Mouse (Mus musculus) adrenal gland, adult 2 months (tissue): ENCODE data around the gene Hoxd3. TPM values are rescaled to one million over a fixed set of nuclear protein-coding genes. Genes with fewer than 3 reads are reported as not detected.

Source experiments
- DNase-seq: peaks from one replicate; pipeline ENCODE4 v3.0.0; 2021
- polyA plus RNA-seq: library from polyadenylated mRNA; depleted of rRNA; stranded (reverse); fragments of >200 nt; gene quantifications from 2 replicates; pipeline ENCODE4 v1.2.3, GENCODE M21; 2012
- total RNA-seq, 2 experiments: library from RNA; stranded (reverse); gene quantifications; 2 replicates each; pipeline ENCODE4 v1.2.3; 2021

The Hoxd3 gene
- total and polyA plus RNA-seq, 3 experiments, result 0.62 to 11.1 (median 1.0) TPM

- no peak for DNase-seq
Measured at GRCm38 (mm10) chr2:74691995-74692807, 19.5 kb upstream of the Hoxd3 start.

- no peak for DNase-seq
Measured at GRCm38 (mm10) chr2:74692808-74693431, 18.8 kb upstream of the Hoxd3 start.

GRCm38 (mm10) chr2:74693432-74693827 is 18.3 kb upstream of the Hoxd3 start:
- no peak for DNase-seq

GRCm38 (mm10) chr2:74694066-74694465 is 17.7 kb upstream of the Hoxd3 start:
- DNase-seq, result no peak

- no peak for DNase-seq
Measured at GRCm38 (mm10) chr2:74695383-74695782, 16.3 kb upstream of the Hoxd3 start.

GRCm38 (mm10) chr2:74695813-74696430 is 15.8 kb upstream of the Hoxd3 start:
- DNase-seq, result no peak

GRCm38 (mm10) chr2:74696442-74697335 is 15.0 kb upstream of the Hoxd3 start:
- no peak for DNase-seq

- DNase-seq, result peak; percentile 88
Measured at GRCm38 (mm10) chr2:74697567-74698121, 14.1 kb upstream of the Hoxd3 start, which contains the start of gene Hoxd9. Gene Hoxd9 (plus strand): TSS chr2:74697727.

GRCm38 (mm10) chr2:74698201-74699052 is 13.3 kb upstream of the Hoxd3 start:
- peak; percentile 78 for DNase-seq

- DNase-seq, result peak; percentile 52
Measured at GRCm38 (mm10) chr2:74699053-74699430, 12.7 kb upstream of the Hoxd3 start.

GRCm38 (mm10) chr2:74699664-74700545 is 11.8 kb upstream of the Hoxd3 start:
- no peak for DNase-seq

- DNase-seq, result no peak
Measured at GRCm38 (mm10) chr2:74700546-74701112, 11.1 kb upstream of the Hoxd3 start.

GRCm38 (mm10) chr2:74701949-74702819 is 9.5 kb upstream of the Hoxd3 start:
- peak; percentile 72 for DNase-seq

- DNase-seq, result no peak
Measured at GRCm38 (mm10) chr2:74702820-74703219, 8.9 kb upstream of the Hoxd3 start.

GRCm38 (mm10) chr2:74703317-74703716 is 8.4 kb upstream of the Hoxd3 start:
- DNase-seq, result no peak

GRCm38 (mm10) chr2:74703720-74704392 is 7.9 kb upstream of the Hoxd3 start:
- no peak for DNase-seq

GRCm38 (mm10) chr2:74704393-74704998 is 7.2 kb upstream of the Hoxd3 start, which contains the start of gene Hoxd8:
Gene Hoxd8 (plus strand): TSS chr2:74704615.
- DNase-seq, result peak; percentile 91
